Mouse (Mus musculus) intestine, embryonic 14.5 days (tissue): ENCODE data around the gene Snf8. TPM values are rescaled to one million over a fixed set of nuclear protein-coding genes. Genes with fewer than 3 reads are reported as not detected.

Experiments used
- ATAC-seq: fragments of 200-750 bp; cut with Nextera tagmentation; replicated peaks from 2 replicates; pipeline ENCODE4 v1.8.0; 2017; ENCODE audit warnings: low read depth, moderate number of reproducible peaks, moderate TSS enrichment, moderate library complexity; ENCODE audit not compliant: low FRiP score, low TSS enrichment
- DNase-seq: peaks from one replicate; pipeline ENCODE4 v3.0.0-alpha.2; 2018; ENCODE audit warnings: low spot score
- H3K27ac ChIP-seq: fragments of 300-500 bp; sonication (generic); 2 replicates; pipeline ENCODE4 v1.5.1; 2014; ENCODE audit warnings: low read depth, mild to moderate bottlenecking, control low read depth
- H3K27me3 ChIP-seq: fragments of 300-500 bp; sonication (generic); replicated peaks from 2 replicates; pipeline ENCODE4 v1.6.1; 2014; ENCODE audit warnings: low read length, control low read depth; ENCODE audit not compliant: control insufficient read depth, insufficient read depth
- H3K36me3 ChIP-seq: fragments of 300-500 bp; sonication (generic); 2 replicates; pipeline ENCODE4 v1.6.1; 2014; ENCODE audit warnings: low read length, control low read depth; ENCODE audit not compliant: control insufficient read depth, insufficient read depth
- H3K4me1 ChIP-seq: fragments of 300-500 bp; sonication (generic); replicated peaks from 2 replicates; pipeline ENCODE4 v1.6.1; 2014; ENCODE audit warnings: low read length, control low read depth, mixed read lengths; ENCODE audit not compliant: control insufficient read depth, insufficient read depth
- H3K4me2 ChIP-seq: fragments of 300-500 bp; sonication (generic); 2 replicates; pipeline ENCODE4 v1.6.1; 2014; ENCODE audit warnings: low read length
- H3K4me3 ChIP-seq: fragments of 300-500 bp; sonication (generic); 2 replicates; pipeline ENCODE4 v1.5.1; 2014; ENCODE audit warnings: low read depth, low read length, control low read depth, mixed read lengths
- H3K9ac ChIP-seq: fragments of 300-500 bp; sonication (generic); 2 replicates; pipeline ENCODE4 v1.6.1; 2014; ENCODE audit warnings: mild to moderate bottlenecking, low read length
- H3K9me3 ChIP-seq: fragments of 300-500 bp; sonication (generic); 2 replicates; pipeline ENCODE4 v1.6.1; 2016; ENCODE audit warnings: low read length, control low read depth; ENCODE audit not compliant: control insufficient read depth
- WGBS: fragments of 180-500 bp; shearing (Covaris S2); extraction: QIAGEN DNeasy Blood & Tissue Kit; methylation state at CpG from one replicate; pipeline ENCODE4 v1.1.7; 2014; 5-methylcytosine and 5-hydroxymethylcytosine counted together
- polyA plus RNA-seq: library from polyadenylated mRNA; unstranded; fragments of >200 nt; fragmentation: Nextera tagmentation; extraction: Ambion mirVana; gene quantifications from 2 replicates; pipeline ENCODE4 v1.2.1, GENCODE M21; 2014

Snf8 gene
- polyA plus RNA-seq, 1 experiment from 2014 or later, result 39.3 TPM

DNA sequence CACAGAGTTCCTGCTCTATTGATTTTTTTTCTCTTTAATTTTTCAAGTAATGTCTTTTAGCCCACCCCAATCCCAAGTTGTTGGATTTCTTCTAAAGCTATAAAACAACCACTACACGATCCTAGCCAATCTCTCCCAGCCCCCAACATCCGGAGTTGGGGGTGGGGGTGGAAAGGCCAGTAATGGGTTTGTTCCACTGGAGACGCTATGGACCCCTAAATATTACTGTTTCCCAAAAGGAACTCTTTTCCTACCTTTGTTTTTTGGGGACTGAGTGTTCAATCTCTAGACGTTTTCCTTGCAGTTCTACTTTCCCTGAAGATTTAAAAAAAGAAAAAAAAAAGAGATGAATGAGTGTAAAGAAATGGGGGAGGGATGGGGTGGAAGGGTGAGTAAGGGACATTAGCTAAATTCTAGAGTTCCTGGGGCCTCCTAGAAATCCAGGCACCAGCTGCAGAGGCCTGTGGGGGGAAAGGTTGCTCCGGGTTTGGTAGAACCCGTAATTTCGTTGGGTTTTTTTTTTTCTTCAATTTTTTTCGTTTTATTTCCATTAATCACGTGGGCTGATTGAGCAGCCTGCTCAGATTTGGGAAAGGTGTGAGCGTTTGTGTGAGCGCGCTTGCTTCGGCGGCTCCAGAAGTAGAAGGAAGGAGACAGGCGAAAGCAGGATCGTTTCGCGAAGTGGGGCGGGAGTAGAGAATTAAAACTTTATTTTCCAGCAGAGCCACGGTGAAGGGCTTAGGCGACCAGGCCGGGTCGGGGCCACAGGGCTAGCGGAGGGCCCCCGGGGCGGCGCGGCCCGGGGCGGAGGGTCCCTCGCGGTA, 30.5 kb upstream of the Snf8 start:
- Histone ChIP-seq H3K4me1 (peaks cover 24% of the 10 kb centered on the region), H3K27me3 (no peaks in the 10 kb centered on the region), H3K36me3 (0 out of 2 replicates have a peak, but pooled peaks cover 3% of the 10 kb centered on the region), H3K9ac (peak overlapping the region; percentile 96), H3K4me2 (peak overlapping the region; percentile 92), H3K27ac (peak overlapping the region; percentile 97), H3K9me3 (no peaks in the 10 kb centered on the region), H3K4me3 (peak overlapping the region; percentile 82)
- DNase-seq, result peak; percentile 78
- WGBS, result under 1% methylated on average over 25 of the region's 32 CpGs
- ATAC-seq, result no peak

DNA sequence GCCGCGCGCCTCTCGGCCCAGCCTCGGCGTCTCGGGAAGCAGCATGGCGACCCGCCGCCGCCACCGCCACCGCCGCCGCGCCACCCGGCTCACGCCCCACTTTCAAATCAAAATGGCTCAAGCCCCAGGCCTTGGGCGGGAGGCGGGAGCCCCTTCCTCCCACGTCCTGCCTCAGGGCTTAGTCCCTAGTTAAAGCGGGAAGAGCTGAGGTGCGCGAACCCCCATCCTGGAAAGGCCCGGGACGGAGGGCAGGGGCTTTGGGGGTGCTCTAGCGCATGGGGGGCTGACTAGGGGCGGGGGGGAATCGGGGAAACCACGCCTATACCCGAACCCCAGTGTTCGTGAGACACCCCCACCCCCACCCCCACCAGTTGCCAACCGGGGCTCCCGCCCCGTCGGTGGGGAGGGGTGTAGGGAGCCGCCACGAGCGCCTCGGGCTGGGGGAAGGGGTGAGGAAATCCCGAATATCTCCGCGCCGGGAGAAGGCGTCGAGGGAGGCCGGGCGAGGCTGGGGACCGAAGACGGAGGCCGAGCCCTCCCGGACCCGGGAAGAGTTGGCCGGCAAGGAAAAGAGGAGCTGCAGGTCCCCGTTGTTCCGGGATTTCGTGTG, 29.8 kb upstream of the Snf8 start:
- Histone ChIP-seq H3K4me1 (peaks cover 24% of the 10 kb centered on the region), H3K4me2 (peak overlapping the region; percentile 92), H3K27me3 (no peaks in the 10 kb centered on the region), H3K27ac (peak overlapping the region; percentile 97), H3K9me3 (no peaks in the 10 kb centered on the region), H3K36me3 (0 out of 2 replicates have a peak, but pooled peaks cover 3% of the 10 kb centered on the region), H3K9ac (peak overlapping the region; percentile 96), H3K4me3 (peak overlapping the region; percentile 82)
- ATAC-seq (no peak), DNase-seq (peak; percentile 79)
- WGBS, result 0% methylated on average over 46 of the region's 57 CpGs

- Histone ChIP-seq H3K4me2 (peak within 1 kb of the TSS; percentile 92), H3K9me3 (no peaks in the 10 kb centered on the region), H3K4me1 (peaks cover 22% of the 10 kb centered on the region), H3K36me3 (0 out of 2 replicates have a peak, but pooled peaks cover 3% of the 10 kb centered on the region), H3K27ac (peak within 1 kb of the TSS; percentile 97), H3K4me3 (peak within 1 kb of the TSS; percentile 82), H3K9ac (peak within 1 kb of the TSS; percentile 96), H3K27me3 (no peaks in the 10 kb centered on the region)
- WGBS, result under 1% methylated on average over 68 of the region's 74 CpGs
- peak; percentile 67 for ATAC-seq
- DNase-seq, result peak; percentile 87
Measured at GRCm38 (mm10) chr11:96005403-96006271, 29.0 kb upstream of the Snf8 start, which contains the start of gene Igf2bp1. Igf2bp1 (minus strand) TSS chr11:96005940.

- H3K27me3 ChIP-seq, result no peaks in the 10 kb centered on the region
- peak overlapping the region; percentile 92 for H3K4me2 ChIP-seq
- H3K9me3 ChIP-seq, result no peaks in the 10 kb centered on the region
- H3K36me3 ChIP-seq, result 0 out of 2 replicates have a peak, but pooled peaks cover 3% of the 10 kb centered on the region
- DNase-seq (peak; percentile 89), ATAC-seq (peak; percentile 34)
- H3K4me1 ChIP-seq, result peaks cover 14% of the 10 kb centered on the region
- peak overlapping the region; percentile 97 for H3K27ac ChIP-seq
- under 1% methylated on average over 33 of the region's 33 CpGs for WGBS
- peak overlapping the region; percentile 82 for H3K4me3 ChIP-seq
- peak overlapping the region; percentile 96 for H3K9ac ChIP-seq
Measured at GRCm38 (mm10) chr11:96006367-96006851, 28.3 kb upstream of the Snf8 start.

- peak overlapping the region; percentile 96 for H3K9ac ChIP-seq
- H3K4me1 ChIP-seq, result peaks cover 9% of the 10 kb centered on the region
- no peaks in the 10 kb centered on the region for H3K9me3 ChIP-seq
- peak overlapping the region; percentile 92 for H3K4me2 ChIP-seq
- 0 out of 2 replicates have a peak, but pooled peaks cover 3% of the 10 kb centered on the region for H3K36me3 ChIP-seq
- ATAC-seq (peak; percentile 83), DNase-seq (peak; percentile 89)
- no peaks in the 10 kb centered on the region for H3K27me3 ChIP-seq
- under 1% methylated on average over 62 of the region's 67 CpGs for WGBS
- peak overlapping the region; percentile 97 for H3K27ac ChIP-seq
- peak overlapping the region; percentile 82 for H3K4me3 ChIP-seq
Measured at GRCm38 (mm10) chr11:96006852-96007515, 27.7 kb upstream of the Snf8 start.

DNA sequence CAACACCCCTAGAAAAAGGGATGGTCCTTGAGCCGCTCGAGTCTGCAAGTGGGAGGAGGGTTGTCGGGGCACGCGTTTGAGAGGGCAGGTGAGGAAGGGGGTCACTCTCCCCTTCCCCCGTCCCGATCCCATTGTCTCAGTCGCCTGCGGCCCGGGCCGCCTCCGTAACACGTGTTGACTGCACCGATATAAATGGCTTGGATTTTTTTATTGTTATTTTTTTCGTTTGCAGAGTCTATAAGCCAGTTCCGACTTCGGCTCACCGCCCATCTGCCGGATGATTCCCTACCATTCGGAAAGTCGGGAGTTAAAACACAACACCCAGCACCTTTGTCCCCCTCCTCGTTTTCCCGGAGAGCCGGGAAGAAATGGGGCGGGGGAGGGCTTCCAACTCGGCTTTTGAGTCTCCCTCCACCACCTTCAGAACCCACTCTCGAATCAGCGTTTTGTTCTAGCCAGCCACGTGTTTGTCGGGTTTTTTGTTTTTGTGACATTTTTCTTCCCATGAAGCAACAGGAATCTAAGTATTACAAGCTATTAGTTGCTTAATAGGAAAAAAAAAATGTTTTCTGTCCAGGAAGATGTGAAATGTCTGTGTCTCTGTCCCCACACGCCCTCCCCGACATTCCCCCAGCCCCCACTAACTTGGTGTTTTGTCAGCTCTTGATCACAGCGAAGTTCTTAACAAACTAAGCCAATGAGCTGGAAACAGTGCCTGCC, 27.0 kb upstream of the Snf8 start:
- DNase-seq, result peak; percentile 88
- Histone ChIP-seq H3K4me3 (peak overlapping the region; percentile 82), H3K9me3 (no peaks in the 10 kb centered on the region), H3K27me3 (no peaks in the 10 kb centered on the region), H3K9ac (peak overlapping the region; percentile 96), H3K27ac (peak overlapping the region; percentile 97), H3K36me3 (0 out of 2 replicates have a peak, but pooled peaks cover 1% of the 10 kb centered on the region), H3K4me2 (peak overlapping the region; percentile 92), H3K4me1 (peaks cover 2% of the 10 kb centered on the region)
- WGBS, result under 1% methylated on average over 33 of the region's 33 CpGs
- ATAC-seq, result peak; percentile 37; the same call in 1 of the 2 replicates

DNA sequence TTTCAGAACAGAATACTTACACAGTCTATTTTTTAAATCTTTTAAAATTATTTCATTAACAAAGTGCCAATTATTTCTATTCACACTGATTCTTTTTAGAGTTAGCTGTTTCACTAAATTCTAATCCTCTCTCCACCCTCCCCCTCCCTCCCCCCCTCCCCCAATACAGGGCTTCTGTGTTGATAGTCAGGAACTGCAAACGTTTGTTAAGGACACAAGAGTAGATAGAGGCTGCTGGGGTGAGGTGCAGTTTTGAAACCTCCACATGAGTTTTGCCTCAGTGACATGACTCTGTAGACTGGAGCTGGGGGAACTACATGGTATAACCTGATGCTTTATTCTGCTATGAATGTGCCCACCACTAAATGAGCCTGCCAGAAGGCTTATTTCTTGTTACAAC, 25.9 kb upstream of the Snf8 start:
- no peak overlapping the region for H3K27ac ChIP-seq
- H3K27me3 ChIP-seq, result no peaks in the 10 kb centered on the region
- WGBS, result 0% methylated on average over 1 of the region's 1 CpGs
- no peaks in the 10 kb centered on the region for H3K9me3 ChIP-seq
- no peak for DNase-seq
- no peak overlapping the region for H3K4me2 ChIP-seq
- no peak overlapping the region for H3K4me3 ChIP-seq
- no peaks in the 10 kb centered on the region for H3K4me1 ChIP-seq
- no peak for ATAC-seq
- no peaks in the 10 kb centered on the region for H3K36me3 ChIP-seq
- no peak overlapping the region for H3K9ac ChIP-seq
